Mouse (Mus musculus): ENCODE data around the gene Mettl7a2. TPM values are rescaled to one million over a fixed set of nuclear protein-coding genes. Genes with fewer than 3 reads are reported as not detected.
"Not testable (repeated sequence)": the region's sequence is repeated elsewhere in the genome, so short reads cannot be mapped to it uniquely, and the experiment has no call there.

Gene Mettl7a2
- polyA plus RNA-seq, 1 experiment from 2014 or later: not detected

- H3K4me2 ChIP-seq (ENCODE audit: low read depth, low read length): no peak within 1 kb of the TSS
- DNase-seq (no peak), ATAC-seq (no peak)
- no peak for TF ChIP-seq CTCF (IDR thresholded peaks at IDR 0.05; ENCODE audit: low read depth)
- no peak for TF ChIP-seq EP300 (IDR thresholded peaks at IDR 0.05; ENCODE audit: low read depth)
- WGBS (ENCODE audit: insufficient replicate concordance): 81% methylated on average over 10 of the region's 10 CpGs
- H3K36me3 ChIP-seq (replicated peaks; ENCODE audit: insufficient read depth, low read length): no peaks in the 10 kb centered on the region
- no peaks in the 10 kb centered on the region for H3K27me3 ChIP-seq (ENCODE audit: insufficient read depth, low read length)
- H3K27ac ChIP-seq (ENCODE audit: low read depth): no peak within 1 kb of the TSS
- no peaks in the 10 kb centered on the region for H3K9me3 ChIP-seq (ENCODE audit: low read length)
- no peak within 1 kb of the TSS for H3K9ac ChIP-seq (replicated peaks)
- H3K4me1 ChIP-seq (ENCODE audit: insufficient read depth): no peaks in the 10 kb centered on the region
- no peak within 1 kb of the TSS for H3K4me3 ChIP-seq (ENCODE audit: low read depth, low read length)
Measured at GRCm38 (mm10) chr15:100334629-100335028, 18.4 kb upstream of the Mettl7a2 start, which contains the start of gene Mettl7a3. Gene Mettl7a3 (plus strand): TSS chr15:100334929.

DNA sequence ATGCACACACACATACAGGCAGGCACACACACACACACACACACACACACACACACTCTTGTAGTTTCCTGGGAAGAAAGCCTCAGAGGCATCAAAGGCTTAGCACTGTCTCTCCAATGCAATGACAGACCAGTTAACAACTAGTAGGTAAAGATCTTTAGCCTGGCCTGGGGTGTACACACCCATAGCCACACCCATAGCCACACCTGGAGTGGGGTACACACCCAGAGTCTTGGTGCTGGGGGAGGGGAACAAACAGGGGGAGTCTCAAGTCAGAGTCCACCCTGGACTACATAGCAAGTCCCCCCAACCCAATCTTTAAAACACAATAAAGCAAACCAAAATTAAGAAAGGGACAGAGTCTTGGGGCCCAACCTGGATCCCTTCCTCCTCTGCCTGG, 15.7 kb upstream of the Mettl7a2 start:
- not testable (repeated sequence) for H3K9ac ChIP-seq (replicated peaks); H3K4me3 ChIP-seq (ENCODE audit: low read depth, low read length); H3K27me3 ChIP-seq (ENCODE audit: insufficient read depth, low read length); DNase-seq; H3K36me3 ChIP-seq (replicated peaks; ENCODE audit: insufficient read depth, low read length); H3K4me2 ChIP-seq (ENCODE audit: low read depth, low read length); H3K27ac ChIP-seq (ENCODE audit: low read depth); H3K4me1 ChIP-seq (ENCODE audit: insufficient read depth); ATAC-seq; H3K9me3 ChIP-seq (ENCODE audit: low read length)

DNA sequence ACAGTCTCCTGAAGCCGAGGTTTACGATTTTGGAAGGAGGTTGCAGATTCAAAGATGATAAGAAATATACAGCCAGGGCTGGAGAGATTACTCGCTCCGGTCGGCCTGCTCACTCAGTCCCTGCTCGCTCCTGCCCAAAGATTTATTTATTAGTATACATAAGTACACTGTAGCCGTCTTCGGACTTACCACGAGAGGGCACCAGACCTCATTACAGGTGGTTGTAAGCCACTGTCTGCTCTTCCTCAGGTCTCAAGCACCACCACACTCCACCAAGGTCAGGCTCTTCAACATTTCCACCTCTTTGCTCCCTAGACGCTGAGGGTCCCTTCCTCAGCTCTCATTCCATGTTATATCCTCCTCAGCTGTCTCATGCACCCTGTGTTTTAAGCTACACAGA, 15.2 kb upstream of the Mettl7a2 start:
- not testable (repeated sequence) for H3K9me3 ChIP-seq (ENCODE audit: low read length); H3K27ac ChIP-seq (ENCODE audit: low read depth); ATAC-seq; H3K4me2 ChIP-seq (ENCODE audit: low read depth, low read length); H3K36me3 ChIP-seq (replicated peaks; ENCODE audit: insufficient read depth, low read length); H3K4me3 ChIP-seq (ENCODE audit: low read depth, low read length); H3K27me3 ChIP-seq (ENCODE audit: insufficient read depth, low read length); H3K4me1 ChIP-seq (ENCODE audit: insufficient read depth); H3K9ac ChIP-seq (replicated peaks)
- 21% methylated on average over 10 of the region's 10 CpGs for WGBS (ENCODE audit: insufficient replicate concordance)
- DNase-seq: peak; percentile 35
- peak; percentile 55 for TF ChIP-seq CTCF (IDR thresholded peaks at IDR 0.05; ENCODE audit: low read depth)

DNA sequence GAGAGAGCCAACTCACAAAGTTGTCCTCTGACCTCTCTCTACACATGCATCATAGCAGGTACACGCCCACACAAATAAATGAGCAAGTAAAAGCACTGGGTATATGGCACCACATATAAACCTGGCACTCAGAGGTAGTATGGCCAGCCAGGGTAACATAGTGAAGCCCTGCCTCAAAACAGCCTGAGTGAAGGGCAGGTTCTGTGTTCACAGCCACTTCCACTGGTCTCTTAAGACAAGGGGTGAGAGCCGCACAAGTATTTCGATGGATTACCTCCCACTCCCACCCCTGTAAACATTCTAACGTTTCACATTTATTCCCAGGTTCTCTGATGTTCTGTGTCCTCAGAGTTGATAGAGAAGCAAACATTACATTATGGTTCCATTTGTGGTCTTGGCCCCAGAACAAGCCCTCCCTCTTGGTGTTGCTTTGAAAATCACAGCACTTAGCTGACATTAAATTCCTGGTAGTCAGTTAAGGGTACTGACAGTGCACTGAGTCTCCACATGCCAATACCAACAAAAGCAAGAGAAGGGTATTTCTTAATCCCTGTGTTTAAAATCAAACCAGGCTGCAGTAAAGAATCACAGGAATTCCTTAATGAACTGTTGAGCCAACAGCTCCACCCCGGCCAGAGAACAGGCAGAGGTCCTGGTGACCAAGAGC, 11.6 kb upstream of the Mettl7a2 start:
- not testable (repeated sequence) for DNase-seq; H3K9ac ChIP-seq (replicated peaks); H3K27ac ChIP-seq (ENCODE audit: low read depth); H3K36me3 ChIP-seq (replicated peaks; ENCODE audit: insufficient read depth, low read length); H3K9me3 ChIP-seq (ENCODE audit: low read length); H3K4me3 ChIP-seq (ENCODE audit: low read depth, low read length); H3K4me1 ChIP-seq (ENCODE audit: insufficient read depth); ATAC-seq; H3K27me3 ChIP-seq (ENCODE audit: insufficient read depth, low read length); H3K4me2 ChIP-seq (ENCODE audit: low read depth, low read length)
- 62% methylated on average over 4 of the region's 5 CpGs for WGBS (ENCODE audit: insufficient replicate concordance)

DNA sequence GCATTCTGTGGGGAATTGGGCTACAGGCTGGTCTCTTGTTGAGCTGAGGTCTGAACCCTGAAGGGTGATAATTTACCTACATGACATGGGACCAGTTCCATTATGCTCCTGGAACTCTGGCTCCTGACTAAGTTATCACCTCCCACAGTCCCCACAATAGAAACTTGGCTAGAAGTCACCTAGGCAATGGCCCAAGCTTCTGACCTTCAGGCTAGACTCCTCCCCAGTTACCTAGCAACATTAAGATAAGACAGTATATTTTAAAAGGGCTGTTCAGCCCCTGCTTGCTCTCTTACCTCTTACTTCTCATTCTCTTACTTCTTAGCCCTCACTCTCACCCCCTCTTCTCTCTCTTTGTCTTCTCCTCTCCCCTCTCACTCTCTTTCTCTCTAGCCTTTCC, 7.5 kb upstream of the Mettl7a2 start:
- no peaks in the 10 kb centered on the region for H3K4me1 ChIP-seq (ENCODE audit: insufficient read depth)
- no peak overlapping the region for H3K27ac ChIP-seq (ENCODE audit: low read depth)
- no peaks in the 10 kb centered on the region for H3K9me3 ChIP-seq (ENCODE audit: low read length)
- no peak overlapping the region for H3K4me2 ChIP-seq (ENCODE audit: low read depth, low read length)
- no peaks in the 10 kb centered on the region for H3K27me3 ChIP-seq (ENCODE audit: insufficient read depth, low read length)
- no peaks in the 10 kb centered on the region for H3K36me3 ChIP-seq (replicated peaks; ENCODE audit: insufficient read depth, low read length)
- ATAC-seq: no peak
- no peak overlapping the region for H3K4me3 ChIP-seq (ENCODE audit: low read depth, low read length)
- TF ChIP-seq CTCF (IDR thresholded peaks at IDR 0.05; ENCODE audit: low read depth): no peak
- TF ChIP-seq EP300 (IDR thresholded peaks at IDR 0.05; ENCODE audit: low read depth): no peak
- H3K9ac ChIP-seq (replicated peaks): no peak overlapping the region
- DNase-seq: no peak

GRCm38 (mm10) chr15:100346761-100347160, 6.2 kb upstream of the Mettl7a2 start:
- Histone ChIP-seq H3K27me3 (ENCODE audit: insufficient read depth, low read length) (no peaks in the 10 kb centered on the region), H3K9ac (replicated peaks) (no peak overlapping the region), H3K4me2 (ENCODE audit: low read depth, low read length) (0 out of 2 replicates have a peak overlapping the region, but pooled peaks have one; percentile 5), H3K4me3 (ENCODE audit: low read depth, low read length) (no peak overlapping the region), H3K27ac (ENCODE audit: low read depth) (peak overlapping the region; percentile 46), H3K9me3 (ENCODE audit: low read length) (no peaks in the 10 kb centered on the region), H3K36me3 (replicated peaks; ENCODE audit: insufficient read depth, low read length) (no peaks in the 10 kb centered on the region), H3K4me1 (ENCODE audit: insufficient read depth) (peaks cover 3% of the 10 kb centered on the region; the same call in 1 of the 2 replicates)
- WGBS (ENCODE audit: insufficient replicate concordance): 55% methylated on average over 12 of the region's 14 CpGs
- TF ChIP-seq EP300 (IDR thresholded peaks at IDR 0.05; ENCODE audit: low read depth): no peak
- peak; percentile 74 for DNase-seq
- peak; percentile 91 for ATAC-seq

GRCm38 (mm10) chr15:100349496-100349895, 3.5 kb upstream of the Mettl7a2 start:
- Histone ChIP-seq H3K4me3 (ENCODE audit: low read depth, low read length) (no peak overlapping the region), H3K4me2 (ENCODE audit: low read depth, low read length) (no peak overlapping the region), H3K27ac (ENCODE audit: low read depth) (no peak overlapping the region), H3K27me3 (ENCODE audit: insufficient read depth, low read length) (no peaks in the 10 kb centered on the region), H3K36me3 (replicated peaks; ENCODE audit: insufficient read depth, low read length) (no peaks in the 10 kb centered on the region), H3K9me3 (ENCODE audit: low read length) (no peaks in the 10 kb centered on the region), H3K4me1 (ENCODE audit: insufficient read depth) (peaks cover 4% of the 10 kb centered on the region; the same call in 1 of the 2 replicates), H3K9ac (replicated peaks) (no peak overlapping the region)
- 50% methylated on average over 2 of the region's 2 CpGs for whole genome bisulfite sequencing (ENCODE audit: insufficient replicate concordance)
- no peak for ATAC-seq
- DNase-seq: no peak
- no peak for TF ChIP-seq CTCF (IDR thresholded peaks at IDR 0.05; ENCODE audit: low read depth)
- no peak for TF ChIP-seq EP300 (IDR thresholded peaks at IDR 0.05; ENCODE audit: low read depth)
